Mouse (Mus musculus) midbrain, embryonic 15.5 days (tissue): ENCODE measurements at regions not wholly inside any gene's neighbourhood (a gene's known extent, or its start where the extent isn't known, plus 50 kb on each side); places are given as distances from the start of the nearest gene placed in this dataset.

Source experiments
- ATAC-seq: fragments of 200-750 bp; cut with Nextera tagmentation; replicated peaks from 2 replicates; pipeline ENCODE4 v1.8.0; 2017; ENCODE audit warnings: moderate TSS enrichment
- H3K27ac ChIP-seq: fragments of 300-500 bp; sonication (generic); 2 replicates; pipeline ENCODE4 v1.5.1; 2015; ENCODE audit warnings: mild to moderate bottlenecking, inconsistent platforms
- H3K27me3 ChIP-seq: fragments of 300-500 bp; sonication (generic); replicated peaks from 2 replicates; pipeline ENCODE4 v1.6.1; 2015; ENCODE audit warnings: inconsistent platforms
- H3K36me3 ChIP-seq: fragments of 300-500 bp; sonication (generic); replicated peaks from 2 replicates; pipeline ENCODE4 v1.6.1; 2015; ENCODE audit warnings: inconsistent platforms
- H3K4me1 ChIP-seq: fragments of 300-500 bp; sonication (generic); 2 replicates; pipeline ENCODE4 v1.6.1; 2015; ENCODE audit warnings: inconsistent platforms
- H3K4me2 ChIP-seq: fragments of 300-500 bp; sonication (generic); 2 replicates; pipeline ENCODE4 v1.6.1; 2015; ENCODE audit warnings: inconsistent platforms, mild to moderate bottlenecking, moderate library complexity
- H3K4me3 ChIP-seq: fragments of 300-500 bp; sonication (generic); 2 replicates; pipeline ENCODE4 v1.5.1; 2015; ENCODE audit warnings: mild to moderate bottlenecking, inconsistent platforms
- H3K9ac ChIP-seq: fragments of 300-500 bp; sonication (generic); 2 replicates; pipeline ENCODE4 v1.6.1; 2015; ENCODE audit warnings: mild to moderate bottlenecking, inconsistent platforms
- H3K9me3 ChIP-seq: fragments of 300-500 bp; sonication (generic); 2 replicates; pipeline ENCODE4 v1.6.1; 2016; ENCODE audit warnings: inconsistent platforms
- WGBS: fragments of 180-500 bp; shearing (Covaris S2); methylation state at CpG from one replicate; pipeline ENCODE4 v1.1.7; 2015; ENCODE audit warnings: mixed read lengths; 5-methylcytosine and 5-hydroxymethylcytosine counted together

- no peaks in the 10 kb centered on the region for H3K9me3 ChIP-seq
- no peak overlapping the region for H3K27ac ChIP-seq
- no peaks in the 10 kb centered on the region for H3K27me3 ChIP-seq
- WGBS, result 77% methylated on average over 2 of the region's 2 CpGs
- no peak overlapping the region for H3K4me3 ChIP-seq
- no peak for ATAC-seq
- no peak overlapping the region for H3K9ac ChIP-seq
- no peaks in the 10 kb centered on the region for H3K4me1 ChIP-seq
- H3K4me2 ChIP-seq, result no peak overlapping the region
- no peaks in the 10 kb centered on the region for H3K36me3 ChIP-seq
These were observed 705.7 kb downstream of the Diaph3 start for GRCm38 (mm10) chr14:86435345-86435744.

- no peak for ATAC-seq
- Histone ChIP-seq H3K4me1 (no peaks in the 10 kb centered on the region), H3K9me3 (no peaks in the 10 kb centered on the region), H3K27me3 (no peaks in the 10 kb centered on the region), H3K4me3 (no peak overlapping the region), H3K4me2 (no peak overlapping the region), H3K27ac (no peak overlapping the region), H3K36me3 (no peaks in the 10 kb centered on the region), H3K9ac (no peak overlapping the region)
- 78% methylated on average over 6 of the region's 6 CpGs for WGBS
These were observed 709.7 kb downstream of the Diaph3 start for GRCm38 (mm10) chr14:86431215-86431816.

- 75% methylated on average over 5 of the region's 5 CpGs for WGBS
- no peak for ATAC-seq
These were observed 719.2 kb downstream of the Diaph3 start for GRCm38 (mm10) chr14:86421881-86422280.

GRCm38 (mm10) chr14:86419959-86420598 is 721.0 kb downstream of the Diaph3 start:
- H3K9ac ChIP-seq, result no peak overlapping the region
- ATAC-seq, result no peak
- no peak overlapping the region for H3K27ac ChIP-seq
- H3K4me1 ChIP-seq, result no peaks in the 10 kb centered on the region
- no peak overlapping the region for H3K4me3 ChIP-seq
- H3K27me3 ChIP-seq, result no peaks in the 10 kb centered on the region
- H3K4me2 ChIP-seq, result no peak overlapping the region
- WGBS, result 86% methylated on average over 3 of the region's 3 CpGs
- H3K9me3 ChIP-seq, result no peaks in the 10 kb centered on the region
- no peaks in the 10 kb centered on the region for H3K36me3 ChIP-seq

More at GRCm38 (mm10) chr14:86421881-86422280, 719.2 kb downstream of the Diaph3 start:
- Histone ChIP-seq H3K27ac (no peak overlapping the region), H3K4me3 (no peak overlapping the region), H3K27me3 (no peaks in the 10 kb centered on the region), H3K9ac (no peak overlapping the region), H3K36me3 (no peaks in the 10 kb centered on the region), H3K4me1 (no peaks in the 10 kb centered on the region), H3K9me3 (no peaks in the 10 kb centered on the region), H3K4me2 (no peak overlapping the region)

GRCm38 (mm10) chr14:86396876-86397275 is 744.2 kb downstream of the Diaph3 start:
- Histone ChIP-seq H3K4me3 (no peak overlapping the region), H3K27ac (no peak overlapping the region), H3K27me3 (no peaks in the 10 kb centered on the region), H3K4me1 (peaks cover 19% of the 10 kb centered on the region), H3K9ac (no peak overlapping the region), H3K4me2 (no peak overlapping the region), H3K9me3 (no peaks in the 10 kb centered on the region), H3K36me3 (no peaks in the 10 kb centered on the region)
- WGBS, result 49% methylated on average over 3 of the region's 3 CpGs
- no peak for ATAC-seq

GRCm38 (mm10) chr14:86395951-86396361 is 745.1 kb downstream of the Diaph3 start:
- peak; percentile 91 for ATAC-seq
- Histone ChIP-seq H3K9ac (peak overlapping the region; percentile 12; the same call in 1 of the 2 replicates), H3K27ac (peak overlapping the region; percentile 57), H3K9me3 (no peaks in the 10 kb centered on the region), H3K4me3 (0 out of 2 replicates have a peak overlapping the region, but pooled peaks have one; percentile 11), H3K36me3 (no peaks in the 10 kb centered on the region), H3K4me1 (peaks cover 19% of the 10 kb centered on the region), H3K27me3 (no peaks in the 10 kb centered on the region; the same call in 1 of the 2 replicates), H3K4me2 (peak overlapping the region; percentile 44)
- WGBS, result 5% methylated on average over 9 of the region's 9 CpGs

- peak overlapping the region; percentile 44 for H3K4me2 ChIP-seq
- H3K4me1 ChIP-seq, result peaks cover 19% of the 10 kb centered on the region
- no peaks in the 10 kb centered on the region for H3K9me3 ChIP-seq
- peak; percentile 84 for ATAC-seq
- no peak overlapping the region for H3K9ac ChIP-seq
- peak overlapping the region; percentile 57 for H3K27ac ChIP-seq
- no peaks in the 10 kb centered on the region; the same call in 1 of the 2 replicates for H3K27me3 ChIP-seq
- H3K4me3 ChIP-seq, result 0 out of 2 replicates have a peak overlapping the region, but pooled peaks have one; percentile 11
- H3K36me3 ChIP-seq, result no peaks in the 10 kb centered on the region
- 15% methylated on average over 10 of the region's 10 CpGs for WGBS
These were observed 745.5 kb downstream of the Diaph3 start for GRCm38 (mm10) chr14:86395531-86395930.

- no peaks in the 10 kb centered on the region for H3K36me3 ChIP-seq
- no peaks in the 10 kb centered on the region for H3K9me3 ChIP-seq
- 59% methylated on average over 7 of the region's 7 CpGs for WGBS
- no peak overlapping the region for H3K9ac ChIP-seq
- H3K4me1 ChIP-seq, result peaks cover 19% of the 10 kb centered on the region
- peak overlapping the region; percentile 44; the same call in 1 of the 2 replicates for H3K4me2 ChIP-seq
- peak overlapping the region; percentile 57 for H3K27ac ChIP-seq
- H3K4me3 ChIP-seq, result no peak overlapping the region
- no peak for ATAC-seq
- H3K27me3 ChIP-seq, result no peaks in the 10 kb centered on the region; the same call in 1 of the 2 replicates
These were observed 746.0 kb downstream of the Diaph3 start for GRCm38 (mm10) chr14:86395068-86395467.

- WGBS, result 81% methylated on average over 6 of the region's 6 CpGs
- no peak overlapping the region for H3K4me2 ChIP-seq
- no peaks in the 10 kb centered on the region for H3K36me3 ChIP-seq
- H3K4me3 ChIP-seq, result no peak overlapping the region
- H3K9me3 ChIP-seq, result no peaks in the 10 kb centered on the region
- no peak for ATAC-seq
- no peaks in the 10 kb centered on the region for H3K4me1 ChIP-seq
- H3K9ac ChIP-seq, result no peak overlapping the region
- no peaks in the 10 kb centered on the region for H3K27me3 ChIP-seq
- H3K27ac ChIP-seq, result no peak overlapping the region
These were observed 755.9 kb downstream of the Diaph3 start for GRCm38 (mm10) chr14:86385136-86385535.

GRCm38 (mm10) chr14:86365032-86365431 is 776.0 kb downstream of the Diaph3 start:
- Histone ChIP-seq H3K4me1 (peaks cover 8% of the 10 kb centered on the region), H3K36me3 (no peaks in the 10 kb centered on the region), H3K4me2 (no peak overlapping the region), H3K27me3 (no peaks in the 10 kb centered on the region), H3K9me3 (no peaks in the 10 kb centered on the region), H3K9ac (no peak overlapping the region), H3K27ac (no peak overlapping the region), H3K4me3 (no peak overlapping the region)
- no peak for ATAC-seq
- WGBS, result 95% methylated on average over 2 of the region's 2 CpGs

GRCm38 (mm10) chr14:86360423-86361059 is 780.5 kb downstream of the Diaph3 start:
- peaks cover 8% of the 10 kb centered on the region for H3K4me1 ChIP-seq
- no peak overlapping the region for H3K4me2 ChIP-seq
- H3K9me3 ChIP-seq, result no peaks in the 10 kb centered on the region
- no peaks in the 10 kb centered on the region for H3K27me3 ChIP-seq
- no peaks in the 10 kb centered on the region for H3K36me3 ChIP-seq
- peak; percentile 87 for ATAC-seq
- H3K4me3 ChIP-seq, result no peak overlapping the region
- no peak overlapping the region for H3K9ac ChIP-seq
- H3K27ac ChIP-seq, result peak overlapping the region; percentile 69
- 27% methylated on average over 7 of the region's 7 CpGs for WGBS

GRCm38 (mm10) chr14:86358584-86358983 is 782.5 kb downstream of the Diaph3 start:
- no peak for ATAC-seq
- H3K9me3 ChIP-seq, result no peaks in the 10 kb centered on the region
- 61% methylated on average over 6 of the region's 6 CpGs for WGBS
- H3K4me3 ChIP-seq, result no peak overlapping the region
- no peaks in the 10 kb centered on the region for H3K27me3 ChIP-seq
- no peaks in the 10 kb centered on the region for H3K36me3 ChIP-seq
- H3K9ac ChIP-seq, result no peak overlapping the region
- H3K4me2 ChIP-seq, result no peak overlapping the region
- H3K27ac ChIP-seq, result no peak overlapping the region
- H3K4me1 ChIP-seq, result peaks cover 8% of the 10 kb centered on the region
